Mouse (Mus musculus) liver, embryonic 13.5 days (tissue): Measurements from ENCODE around the gene Spata16. TPM values are rescaled to one million over a fixed set of nuclear protein-coding genes. Genes with fewer than 3 reads are reported as not detected.

ENCODE experiments used
- ATAC-seq: fragments of 200-750 bp; cut with Nextera tagmentation; 2 replicates; pipeline ENCODE4 v1.8.0; 2017; ENCODE audit warnings: low read depth, mild to moderate bottlenecking, moderate number of reproducible peaks, moderate library complexity
- DNase-seq: peaks from one replicate; pipeline ENCODE4 v3.0.0; 2022
- H3K27ac ChIP-seq: fragments of 300-500 bp; sonication (generic); 2 replicates; pipeline ENCODE4 v1.5.1; 2015; ENCODE audit warnings: moderate library complexity, mild to moderate bottlenecking, inconsistent platforms
- H3K27me3 ChIP-seq: fragments of 300-500 bp; sonication (generic); 2 replicates; pipeline ENCODE4 v1.6.1; 2015; ENCODE audit warnings: mild to moderate bottlenecking, inconsistent platforms
- H3K36me3 ChIP-seq: fragments of 300-500 bp; sonication (generic); 2 replicates; pipeline ENCODE4 v1.6.1; 2015; ENCODE audit warnings: mild to moderate bottlenecking, inconsistent platforms
- H3K4me1 ChIP-seq: fragments of 300-500 bp; sonication (generic); replicated peaks from 2 replicates; pipeline ENCODE4 v1.6.1; 2015; ENCODE audit warnings: inconsistent platforms
- H3K4me2 ChIP-seq: fragments of 300-500 bp; sonication (generic); 2 replicates; pipeline ENCODE4 v1.6.1; 2015; ENCODE audit warnings: inconsistent platforms, mild to moderate bottlenecking, moderate library complexity
- H3K4me3 ChIP-seq: fragments of 300-500 bp; sonication (generic); replicated peaks from 2 replicates; pipeline ENCODE4 v1.5.1; 2015; ENCODE audit warnings: mild to moderate bottlenecking, inconsistent platforms
- H3K9ac ChIP-seq: fragments of 300-500 bp; sonication (generic); 2 replicates; pipeline ENCODE4 v1.6.1; 2015; ENCODE audit warnings: mild to moderate bottlenecking, inconsistent platforms
- H3K9me3 ChIP-seq: fragments of 300-500 bp; sonication (generic); replicated peaks from 2 replicates; pipeline ENCODE4 v1.6.1; 2016; ENCODE audit warnings: inconsistent platforms
- WGBS: fragments of 180-500 bp; shearing (Covaris S2); methylation state at CpG from one replicate; pipeline ENCODE4 v1.1.7; 2015; ENCODE audit not compliant: insufficient replicate concordance; 5-methylcytosine and 5-hydroxymethylcytosine counted together
- microRNA-seq: library from miRNA; unstranded; fragments of <30 nt; microRNA quantifications from one replicate; pipeline ENCODE4, GENCODE M21; 2016
- polyA plus RNA-seq: library from polyadenylated mRNA; unstranded; fragments of >200 nt; fragmentation: Nextera tagmentation; extraction: Ambion mirVana; gene quantifications from 2 replicates; pipeline ENCODE4 v1.2.1, GENCODE M21; 2015

Gene Spata16
- polyA plus RNA-seq, 1 experiment from 2014 or later: not detected

GRCm38 (mm10) chr3:26981979-26982623, 344.7 kb downstream of the Spata16 start:
- no peak for DNase-seq
- no peaks in the 10 kb centered on the region for H3K4me1 ChIP-seq
- H3K9me3 ChIP-seq: 0 out of 2 replicates have a peak, but pooled peaks cover 3% of the 10 kb centered on the region
- H3K4me3 ChIP-seq: no peak overlapping the region
- H3K27ac ChIP-seq: no peak overlapping the region
- no peaks in the 10 kb centered on the region for H3K36me3 ChIP-seq
- H3K4me2 ChIP-seq: no peak overlapping the region
- no peak overlapping the region for H3K9ac ChIP-seq
- no peaks in the 10 kb centered on the region for H3K27me3 ChIP-seq
- 54% methylated on average over 6 of the region's 6 CpGs for WGBS
- no peak for ATAC-seq

GRCm38 (mm10) chr3:26983749-26984148, 346.3 kb downstream of the Spata16 start:
- DNase-seq: no peak
- no peak overlapping the region for H3K27ac ChIP-seq
- ATAC-seq: no peak
- H3K27me3 ChIP-seq: no peaks in the 10 kb centered on the region
- no peaks in the 10 kb centered on the region for H3K36me3 ChIP-seq
- H3K4me1 ChIP-seq: no peaks in the 10 kb centered on the region
- WGBS: 66% methylated on average over 6 of the region's 6 CpGs
- H3K9me3 ChIP-seq: 0 out of 2 replicates have a peak, but pooled peaks cover 3% of the 10 kb centered on the region
- H3K4me3 ChIP-seq: no peak overlapping the region
- no peak overlapping the region for H3K9ac ChIP-seq
- H3K4me2 ChIP-seq: no peak overlapping the region

DNA sequence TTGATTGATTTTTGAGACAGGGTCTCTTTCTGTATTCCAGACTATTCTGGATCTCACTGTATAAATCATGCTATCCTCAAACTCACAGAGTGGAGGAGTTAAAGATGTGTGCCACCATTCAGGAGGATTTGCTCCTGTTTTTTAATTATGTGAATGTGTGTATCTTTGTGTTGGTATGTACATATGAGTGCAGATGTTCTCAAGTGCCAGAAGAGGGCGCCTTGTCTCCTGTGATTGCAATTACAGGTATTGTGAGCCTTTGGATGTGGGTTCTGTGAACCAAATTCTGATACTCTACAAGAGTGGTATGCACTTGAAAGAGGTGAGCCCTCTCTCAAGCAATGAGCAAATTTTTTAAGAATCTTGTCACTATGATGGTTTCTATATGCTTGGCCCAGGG, 369.4 kb downstream of the Spata16 start:
- Histone ChIP-seq H3K9me3 (no peaks in the 10 kb centered on the region), H3K4me1 (no peaks in the 10 kb centered on the region), H3K27ac (no peak overlapping the region), H3K36me3 (no peaks in the 10 kb centered on the region), H3K9ac (no peak overlapping the region), H3K4me2 (no peak overlapping the region), H3K27me3 (no peaks in the 10 kb centered on the region), H3K4me3 (no peak overlapping the region)
- 28% methylated on average over 1 of the region's 1 CpGs for WGBS
- ATAC-seq (no peak), DNase-seq (no peak)

DNA sequence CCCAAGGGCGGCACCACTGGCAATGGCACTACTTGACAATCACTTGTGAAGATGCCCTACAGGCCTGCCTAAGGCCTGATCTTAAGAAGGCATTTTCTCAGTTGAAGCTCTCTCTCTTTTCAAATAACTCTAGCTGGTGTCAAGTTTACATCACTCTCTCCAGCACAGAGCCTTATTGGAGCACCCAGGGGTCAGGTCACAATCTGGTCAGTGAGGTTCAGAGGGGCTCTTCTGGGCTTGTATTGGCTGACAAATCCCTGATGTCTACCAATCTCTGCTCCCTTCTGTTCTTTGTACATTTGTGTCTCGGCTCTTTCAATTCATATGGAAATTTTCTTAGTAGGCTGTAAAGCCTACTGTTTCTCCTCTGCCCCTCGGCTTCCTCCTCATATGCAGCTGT, 390.5 kb downstream of the Spata16 start:
- Histone ChIP-seq H3K4me3 (no peak overlapping the region), H3K9ac (no peak overlapping the region), H3K9me3 (peaks cover 4% of the 10 kb centered on the region; the same call in 1 of the 2 replicates), H3K27me3 (no peaks in the 10 kb centered on the region), H3K4me1 (no peaks in the 10 kb centered on the region), H3K4me2 (no peak overlapping the region), H3K36me3 (no peaks in the 10 kb centered on the region), H3K27ac (no peak overlapping the region)
- ATAC-seq (no peak), DNase-seq (no peak)
- 60% methylated on average over 3 of the region's 3 CpGs for WGBS

DNA sequence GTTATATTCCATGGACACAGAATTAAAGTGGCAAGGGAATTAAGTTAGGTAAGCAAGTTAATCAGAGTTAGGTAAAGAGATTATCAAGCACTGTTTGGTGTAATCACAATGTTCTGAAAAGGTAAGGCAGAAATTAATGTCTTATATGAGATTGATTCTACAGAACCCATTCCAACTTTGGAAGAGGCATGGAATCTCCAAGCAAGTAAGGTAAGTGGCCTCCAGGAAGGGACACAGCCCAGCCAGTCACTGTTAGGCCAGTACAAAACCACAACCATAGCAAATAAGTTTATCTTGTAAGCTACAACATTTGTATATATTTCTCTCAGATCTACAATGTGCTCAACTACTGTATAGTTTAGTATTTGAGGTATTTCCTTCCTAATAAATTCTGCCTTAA, 391.1 kb downstream of the Spata16 start:
- DNase-seq: no peak
- no peak overlapping the region for H3K4me3 ChIP-seq
- no peaks in the 10 kb centered on the region for H3K27me3 ChIP-seq
- H3K9ac ChIP-seq: no peak overlapping the region
- ATAC-seq: no peak
- peaks cover 4% of the 10 kb centered on the region; the same call in 1 of the 2 replicates for H3K9me3 ChIP-seq
- no peaks in the 10 kb centered on the region for H3K4me1 ChIP-seq
- no peak overlapping the region for H3K27ac ChIP-seq
- H3K36me3 ChIP-seq: no peaks in the 10 kb centered on the region
- no peak overlapping the region for H3K4me2 ChIP-seq

DNA sequence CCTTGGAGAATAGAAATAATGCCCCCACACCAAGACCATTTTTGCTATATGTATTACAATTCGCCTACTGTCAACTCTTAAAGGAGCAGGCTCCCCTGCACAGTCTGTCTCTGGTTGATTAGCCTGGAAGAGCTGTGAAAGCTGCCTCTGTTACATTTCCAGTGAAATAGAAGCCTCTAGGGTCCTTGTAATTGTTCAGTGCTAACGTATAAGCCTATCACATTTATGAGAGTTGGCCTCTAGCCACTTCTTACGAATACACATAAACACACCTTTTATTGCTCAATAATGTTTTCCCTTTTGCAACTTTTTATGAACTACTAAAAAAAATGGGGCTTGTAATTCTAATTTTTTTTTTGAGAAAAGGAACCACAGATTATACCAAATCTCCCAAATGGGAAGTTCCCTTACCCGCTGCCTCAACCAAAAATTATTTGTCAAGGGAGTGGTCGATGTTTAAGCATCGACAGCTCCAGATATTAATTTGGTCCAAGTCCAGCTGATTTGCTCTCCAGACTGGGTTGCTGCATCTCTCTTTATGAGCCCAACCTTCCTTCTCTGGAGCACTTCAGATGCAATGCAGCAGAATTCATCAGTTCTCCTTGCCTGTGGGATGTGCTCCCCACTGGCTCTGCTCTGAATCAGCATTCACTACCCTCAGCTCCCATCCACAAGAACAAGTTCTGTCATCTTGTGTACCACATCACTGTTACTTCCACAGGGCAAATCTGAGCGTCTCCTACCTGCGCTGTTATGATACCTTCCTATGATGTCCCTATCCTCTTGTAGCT, 392.8 kb downstream of the Spata16 start:
- Histone ChIP-seq H3K4me2 (no peak overlapping the region), H3K9ac (no peak overlapping the region), H3K36me3 (no peaks in the 10 kb centered on the region), H3K9me3 (0 out of 2 replicates have a peak, but pooled peaks cover 4% of the 10 kb centered on the region), H3K27me3 (no peaks in the 10 kb centered on the region), H3K4me1 (no peaks in the 10 kb centered on the region), H3K4me3 (no peak overlapping the region), H3K27ac (no peak overlapping the region)
- WGBS: 78% methylated on average over 8 of the region's 8 CpGs
- DNase-seq (no peak), ATAC-seq (no peak)

Small RNAs within 50 kb of the gene (microRNA-seq; reads per million reads assigned to microRNA genes)
- not detected for gene Gm25773
- gene Gm44464: not detected
